Mouse (Mus musculus): Measurements from ENCODE around the gene Tmem145.
A peak's percentile ranks its signal among the peaks of the same experiment; 100 is the strongest.

The Tmem145 gene

DNA sequence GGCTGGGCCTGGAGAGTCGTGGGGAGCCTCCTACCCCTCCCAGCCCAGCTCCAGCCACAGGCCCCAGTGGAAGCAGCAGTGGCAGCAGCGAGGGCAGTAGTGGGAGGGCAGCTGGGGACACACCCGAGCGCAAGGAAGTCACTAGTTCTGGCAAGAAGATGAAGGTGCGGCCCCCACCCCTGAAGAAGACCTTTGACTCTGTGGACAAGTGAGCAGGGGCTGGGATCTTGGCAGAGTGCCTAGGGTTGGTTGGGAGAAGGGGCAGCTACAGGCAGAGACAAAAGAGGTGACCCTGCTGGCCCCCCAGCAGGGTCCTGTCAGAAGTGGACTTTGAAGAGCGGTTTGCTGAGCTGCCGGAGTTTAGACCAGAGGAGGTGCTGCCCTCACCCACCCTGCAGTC, 13.8 kb upstream of the Tmem145 start:
- DNase-seq (ENCODE audit: low spot score in 2 of 2): no peak

DNA sequence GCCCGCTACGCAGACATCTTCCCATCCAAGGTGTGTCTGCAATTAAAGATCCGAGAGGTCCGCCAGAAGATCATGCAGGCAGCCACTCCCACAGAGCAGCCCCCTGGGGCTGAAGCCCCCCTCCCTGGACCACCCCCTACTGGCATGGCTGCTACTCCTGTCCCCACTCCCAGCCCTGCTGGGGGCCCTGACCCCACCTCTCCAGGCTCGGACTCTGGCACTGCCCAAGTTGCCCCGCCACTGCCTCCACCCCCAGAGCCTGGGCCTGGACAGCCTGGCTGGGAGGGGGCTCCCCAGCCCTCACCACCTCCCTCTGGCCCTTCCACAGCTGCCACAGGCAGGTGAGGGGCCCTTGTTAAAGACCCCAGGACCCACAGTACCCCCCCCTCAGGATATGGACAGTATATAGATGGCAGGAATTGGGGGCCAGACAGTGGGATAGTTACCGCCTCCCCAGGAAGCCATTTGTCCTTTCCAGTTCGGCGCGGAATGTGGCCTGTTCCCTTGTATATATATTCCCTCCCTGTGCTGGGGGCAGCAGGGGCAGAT, 12.6 kb upstream of the Tmem145 start:
- no peak for DNase-seq (ENCODE audit: low spot score in 2 of 2)

DNA sequence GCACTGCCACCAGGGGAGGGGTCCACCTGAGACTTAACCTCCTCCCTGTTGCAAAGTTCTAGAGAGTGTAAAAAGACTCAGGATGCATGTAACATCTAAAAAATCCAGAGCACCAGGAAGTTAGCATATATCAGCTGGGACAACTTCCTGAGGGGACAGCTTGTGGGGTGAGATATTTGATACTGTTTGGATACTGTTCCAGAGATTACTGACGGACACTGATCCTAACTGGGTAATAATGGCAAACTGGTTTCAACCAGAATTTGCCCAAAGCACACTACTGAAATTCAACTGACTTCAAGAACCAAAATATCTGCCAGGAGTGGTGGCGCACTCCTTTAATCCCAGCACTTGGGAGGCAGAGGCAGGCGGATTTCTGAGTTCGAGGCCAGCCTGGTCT, 11.4 kb upstream of the Tmem145 start:
- no peak for DNase-seq (ENCODE audit: low spot score in 2 of 2)

DNA sequence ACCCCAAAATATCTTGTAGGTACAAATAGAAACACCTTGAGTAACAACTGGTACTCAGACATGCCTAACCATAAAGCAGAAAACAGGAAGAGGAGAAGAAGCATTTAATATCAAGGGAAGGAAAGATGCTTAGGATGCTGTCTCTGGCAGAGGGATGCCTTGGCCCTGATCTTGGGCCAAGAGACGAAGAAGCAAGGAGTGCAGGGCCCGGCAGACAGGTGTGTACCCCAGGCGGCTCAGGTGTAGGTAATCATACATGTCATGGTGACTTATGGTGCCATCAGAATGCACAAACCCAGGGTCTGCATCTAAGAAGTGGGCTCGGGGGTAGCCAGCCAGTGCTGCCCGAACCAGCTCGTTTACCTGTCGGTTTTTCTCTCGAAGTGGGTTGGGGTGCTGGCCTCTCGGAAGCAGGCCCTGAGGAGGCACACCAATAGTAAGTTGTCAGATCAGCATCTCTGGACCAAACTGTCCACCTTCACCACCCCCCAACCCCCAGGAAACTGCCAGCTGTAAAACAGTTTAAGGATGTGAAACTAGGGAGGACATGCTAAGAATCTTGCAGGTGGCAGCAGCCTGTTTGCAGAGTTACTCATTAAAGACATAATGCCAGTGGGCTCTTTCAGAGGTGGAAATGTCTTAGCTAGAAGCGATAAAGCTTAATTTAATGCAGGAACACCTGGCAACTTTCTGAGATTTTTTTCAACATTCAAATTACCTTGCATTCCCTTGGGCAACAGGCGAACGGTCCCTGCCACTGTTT, 10.8 kb upstream of the Tmem145 start:
- no peak for DNase-seq (ENCODE audit: low spot score in 2 of 2)

DNA sequence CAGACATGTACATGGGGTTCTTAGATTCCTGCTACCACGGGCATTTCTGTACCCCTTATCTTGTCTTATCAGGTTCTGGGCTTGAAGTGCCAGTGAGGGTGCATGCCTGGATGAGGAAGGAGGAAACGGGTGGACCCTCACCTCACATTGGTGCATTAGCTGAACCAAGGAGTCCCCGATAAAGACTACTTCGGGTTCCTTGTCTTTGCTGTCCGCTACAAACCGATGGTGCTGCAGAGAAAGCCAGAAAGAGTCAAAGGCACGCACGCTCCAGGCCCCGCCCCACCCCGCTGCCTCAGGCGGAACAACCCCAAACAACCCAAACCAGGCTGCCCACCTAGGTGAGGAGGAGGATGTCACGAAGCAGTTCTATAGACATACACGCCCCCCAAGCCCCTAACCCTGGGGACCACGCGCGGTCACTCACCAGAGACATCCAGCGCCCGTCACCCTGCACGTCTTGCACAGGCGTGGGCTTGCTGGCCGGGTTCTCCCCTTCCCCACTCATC, 8.9 kb upstream of the Tmem145 start:
- DNase-seq (ENCODE audit: low spot score in 2 of 2): no peak

DNA sequence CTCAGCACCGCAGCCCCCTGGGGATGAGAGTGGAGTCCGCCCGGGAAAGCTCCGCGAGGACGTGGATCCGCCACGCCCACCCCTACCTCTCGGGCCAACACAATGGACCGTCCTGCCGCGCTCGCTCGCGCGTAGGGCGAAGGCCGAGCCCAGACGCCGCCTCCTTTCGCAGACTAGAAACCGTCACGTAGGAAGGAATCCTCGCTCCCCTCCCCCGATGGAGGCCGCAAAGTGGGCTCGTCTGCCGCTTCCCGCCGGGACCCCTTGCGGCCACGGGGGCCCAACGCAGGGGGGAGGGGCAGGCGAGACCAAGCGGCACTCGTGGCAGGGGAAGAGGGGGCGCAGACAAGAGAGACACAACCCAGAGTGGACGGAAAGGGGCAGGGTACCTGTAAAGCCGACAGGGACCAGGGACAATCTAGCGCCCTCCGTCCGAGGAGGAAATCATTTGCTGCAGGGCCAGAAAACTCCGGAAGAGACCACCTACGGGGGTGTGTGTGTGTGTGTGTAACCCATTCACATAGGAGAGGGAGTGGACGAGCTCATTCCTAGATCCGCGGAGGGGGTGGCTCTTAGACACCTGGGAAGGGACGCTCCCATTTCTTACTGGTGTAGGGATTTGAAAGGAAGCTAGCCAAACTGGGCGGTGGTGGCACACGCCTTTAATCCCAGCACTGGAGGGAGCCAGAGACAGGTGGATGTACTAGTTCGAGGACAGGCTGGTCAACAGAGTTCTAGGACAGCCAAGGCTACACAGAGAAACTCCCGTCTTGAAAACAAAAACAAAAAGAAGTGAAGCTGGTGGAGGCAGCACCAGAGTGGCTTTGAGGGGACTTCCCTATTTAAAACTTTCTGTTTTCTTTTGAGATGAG, 8.2 kb upstream of the Tmem145 start, which contains the start of gene Pafah1b3:
Gene Pafah1b3, minus strand, starts transcription at position 533 of the 872 bp plus-strand sequence.
- peak; percentile 68 to 81 for DNase-seq (ENCODE audit: low spot score in 2 of 2)

DNA sequence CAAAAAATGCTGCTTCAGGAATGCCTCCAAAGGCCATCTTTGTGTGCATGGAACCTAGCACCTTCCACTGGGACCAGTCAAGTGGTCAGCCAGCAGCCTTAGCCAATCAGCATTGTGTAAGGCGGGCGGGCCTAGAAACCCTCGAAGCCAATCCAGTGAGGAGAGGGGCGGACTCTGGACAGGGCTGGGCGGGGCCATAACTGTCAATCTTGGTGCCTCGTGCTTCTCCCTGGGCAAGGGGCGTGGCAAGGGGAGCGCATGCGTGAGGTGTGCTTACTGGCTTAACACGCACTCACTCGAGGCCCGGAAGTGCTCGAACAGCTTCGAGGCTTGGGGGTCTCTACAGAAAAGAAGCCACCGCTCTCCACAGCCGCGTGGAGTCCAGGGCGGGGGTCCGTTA, 4.8 kb upstream of the Tmem145 start, which contains the start of gene Prr19:
Gene Prr19, plus strand, starts transcription at position 349 of the 400 bp plus-strand sequence.
- DNase-seq (ENCODE audit: low spot score in 2 of 2): no peak

DNA sequence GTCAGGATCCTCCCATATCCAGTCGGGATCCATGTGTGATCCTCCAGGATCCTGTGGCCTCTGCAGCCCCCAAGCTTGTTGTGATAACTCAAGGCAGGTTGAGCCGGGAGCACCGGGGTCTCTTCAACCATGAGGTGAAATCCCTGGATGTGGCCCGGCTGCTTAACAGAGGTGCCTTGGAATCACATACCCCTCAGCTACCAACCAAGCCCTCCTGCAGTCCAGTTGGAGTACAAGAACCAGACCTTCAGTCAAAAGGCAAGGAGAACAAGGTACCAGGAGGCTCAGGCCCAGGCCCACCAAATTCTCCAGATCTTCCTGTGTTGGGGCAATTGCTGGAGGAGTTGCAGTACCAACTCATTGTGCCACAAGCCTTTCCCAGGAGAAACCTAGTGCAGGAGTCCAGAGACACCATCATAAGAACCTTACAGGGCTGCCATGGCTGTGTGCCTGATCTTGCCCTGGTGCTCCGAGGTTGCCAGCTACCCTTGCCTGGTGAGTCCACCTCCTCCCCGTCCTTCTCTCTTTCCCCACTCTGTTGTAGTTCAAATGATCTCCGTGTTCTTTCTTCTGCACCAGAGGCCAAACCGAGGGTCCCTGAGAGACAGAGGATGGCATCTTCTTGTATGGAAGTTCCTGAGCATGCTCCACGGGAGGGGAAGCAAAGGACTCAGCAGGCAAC, 2.8 kb upstream of the Tmem145 start:
- no peak for DNase-seq (ENCODE audit: low spot score in 2 of 2)

DNA sequence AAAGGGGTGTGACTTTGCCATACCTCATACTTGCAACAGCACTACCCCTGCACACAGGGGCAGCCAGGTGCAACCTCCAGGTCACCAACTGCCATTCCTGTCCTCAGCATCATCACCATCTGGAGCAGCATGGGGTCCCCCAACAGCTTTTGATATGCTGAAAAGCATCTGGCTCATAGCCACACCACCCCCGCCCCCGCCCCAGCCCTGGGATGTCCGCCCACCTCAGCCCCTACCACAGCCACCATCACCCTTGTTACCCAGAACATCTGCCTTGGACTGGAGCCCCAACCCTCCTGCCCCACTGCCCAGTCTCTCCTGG, 2.3 kb upstream of the Tmem145 start:
- DNase-seq (ENCODE audit: low spot score in 2 of 2): no peak

DNA sequence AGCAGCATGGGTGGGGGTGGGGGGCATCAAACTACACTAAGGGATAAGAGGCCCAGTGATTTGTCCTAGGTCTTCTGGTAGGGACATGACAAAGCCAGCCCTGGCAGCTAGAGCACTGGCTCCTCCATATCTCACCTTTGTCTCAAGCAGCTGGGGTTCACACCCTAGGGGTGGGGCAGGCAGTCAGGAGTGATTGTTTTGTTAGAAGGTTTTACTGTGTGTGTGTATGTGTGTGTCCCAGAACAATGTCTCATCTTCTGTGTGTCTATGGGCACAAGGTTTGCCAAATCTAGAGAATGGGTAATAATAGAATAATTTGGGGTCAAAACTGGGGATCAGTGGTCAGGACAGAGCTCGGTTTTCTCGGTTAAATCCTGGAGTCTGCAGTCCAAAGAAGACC, 425 bp upstream of the Tmem145 start:
- no peak for DNase-seq (ENCODE audit: low spot score in 2 of 2)

DNA sequence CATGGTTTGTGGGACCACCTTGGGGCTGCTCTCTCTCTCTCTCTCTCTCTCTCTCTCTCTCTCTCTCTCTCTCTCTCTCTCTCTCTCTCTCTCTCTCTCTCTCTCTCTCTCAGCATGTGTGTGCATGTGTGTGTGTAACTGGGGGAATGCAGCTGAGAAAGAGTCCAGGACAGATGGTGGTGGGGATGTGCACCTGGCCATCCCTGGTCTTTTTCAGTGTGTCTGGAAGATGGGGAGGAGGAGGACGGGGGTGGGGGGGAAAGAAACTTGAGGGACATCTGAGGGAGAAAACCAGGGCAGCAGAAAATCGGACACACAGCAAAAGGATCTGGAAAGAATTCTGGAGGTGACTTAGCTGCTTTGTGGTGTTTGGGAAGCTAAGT, 699 bp downstream of the Tmem145 start:
- no peak for DNase-seq (ENCODE audit: low spot score in 2 of 2)

DNA sequence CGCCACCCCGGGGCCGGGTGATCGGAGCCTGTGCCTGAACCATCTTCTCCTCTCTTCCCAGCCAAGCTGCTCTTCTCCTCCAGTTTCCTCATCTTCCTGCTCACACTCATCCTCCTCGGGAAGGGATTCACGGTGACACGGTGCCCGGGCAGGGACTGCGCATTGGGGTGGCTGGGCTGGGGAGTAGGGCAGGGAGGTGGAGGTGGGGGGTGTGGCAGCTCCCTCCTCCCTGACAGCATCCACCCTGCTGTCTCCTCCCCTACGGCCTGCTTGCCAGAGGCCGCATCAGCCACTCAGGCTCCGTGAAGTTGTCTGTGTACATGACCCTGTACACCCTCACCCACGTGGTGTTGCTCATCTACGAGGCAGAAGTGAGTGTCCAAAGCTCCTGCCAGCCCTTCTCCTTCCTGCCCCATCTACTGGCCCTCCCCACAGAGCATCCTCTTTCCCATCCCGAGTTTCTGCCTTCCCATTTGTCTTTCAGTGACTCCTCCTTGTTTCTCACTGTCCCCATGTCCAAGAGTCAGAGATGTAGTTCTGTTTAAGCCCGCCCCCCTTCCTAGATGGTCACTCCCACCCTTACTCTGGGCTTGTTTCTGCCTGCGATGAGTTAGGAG, 2.9 kb downstream of the Tmem145 start:
- no peak for DNase-seq (ENCODE audit: low spot score in 2 of 2)

DNA sequence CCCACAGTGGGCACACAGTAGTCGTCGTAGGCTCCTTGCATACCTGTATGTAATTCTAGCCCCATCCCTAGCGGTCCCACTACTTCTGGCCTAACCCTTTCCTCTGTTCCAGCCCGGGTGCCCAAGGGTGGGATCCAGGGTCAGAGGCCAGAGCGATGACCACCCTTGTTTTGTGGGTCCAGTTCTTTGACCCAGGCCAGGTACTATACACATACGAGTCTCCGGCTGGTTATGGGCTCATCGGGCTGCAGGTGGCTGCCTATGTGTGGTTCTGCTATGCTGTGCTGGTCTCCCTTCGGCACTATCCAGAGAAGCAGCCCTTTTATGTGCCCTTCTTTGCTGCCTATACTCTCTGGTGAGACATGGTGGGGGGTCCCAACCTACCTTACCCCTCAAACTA, 3.5 kb downstream of the Tmem145 start:
- DNase-seq (ENCODE audit: low spot score in 2 of 2): no peak

DNA sequence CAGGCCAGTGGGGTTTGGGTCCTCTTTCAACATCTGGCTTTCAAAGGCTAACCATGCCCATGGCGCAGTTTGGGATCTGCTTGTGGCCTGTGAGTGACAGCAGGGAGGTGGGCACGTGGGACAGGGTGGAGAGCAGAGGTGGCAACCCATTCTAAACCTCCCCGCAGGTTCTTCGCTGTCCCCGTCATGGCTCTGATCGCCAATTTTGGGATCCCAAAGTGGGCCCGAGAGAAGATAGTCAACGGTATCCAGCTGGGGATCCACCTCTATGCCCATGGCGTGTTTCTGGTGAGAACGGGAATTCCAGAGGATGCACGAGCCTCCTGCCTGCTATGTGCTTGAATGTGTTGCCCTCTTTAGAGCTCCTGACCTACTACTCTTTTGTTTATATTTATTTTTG, 5.3 kb downstream of the Tmem145 start:
- DNase-seq (ENCODE audit: low spot score in 2 of 2): no peak

DNA sequence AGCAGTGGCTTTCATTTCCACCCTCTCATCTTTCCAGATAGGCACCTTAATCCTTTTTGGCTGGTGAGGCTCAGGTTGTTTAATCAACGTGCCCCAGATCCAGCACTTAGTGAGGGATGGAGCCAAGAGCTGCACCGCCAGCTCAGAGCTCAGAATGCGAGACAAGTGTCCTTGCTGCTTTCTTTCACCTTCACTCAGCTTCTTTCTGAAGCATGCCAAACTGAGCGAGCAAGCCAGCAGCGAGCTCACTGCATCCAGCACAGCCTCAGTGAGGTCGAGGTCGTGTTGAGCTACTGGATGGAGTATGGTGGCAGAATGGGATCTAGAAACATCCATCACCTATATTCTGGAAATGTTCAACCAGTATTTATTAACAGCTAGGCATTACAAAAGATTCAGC, 7.4 kb downstream of the Tmem145 start:
- no peak for DNase-seq (ENCODE audit: low spot score in 2 of 2)

DNA sequence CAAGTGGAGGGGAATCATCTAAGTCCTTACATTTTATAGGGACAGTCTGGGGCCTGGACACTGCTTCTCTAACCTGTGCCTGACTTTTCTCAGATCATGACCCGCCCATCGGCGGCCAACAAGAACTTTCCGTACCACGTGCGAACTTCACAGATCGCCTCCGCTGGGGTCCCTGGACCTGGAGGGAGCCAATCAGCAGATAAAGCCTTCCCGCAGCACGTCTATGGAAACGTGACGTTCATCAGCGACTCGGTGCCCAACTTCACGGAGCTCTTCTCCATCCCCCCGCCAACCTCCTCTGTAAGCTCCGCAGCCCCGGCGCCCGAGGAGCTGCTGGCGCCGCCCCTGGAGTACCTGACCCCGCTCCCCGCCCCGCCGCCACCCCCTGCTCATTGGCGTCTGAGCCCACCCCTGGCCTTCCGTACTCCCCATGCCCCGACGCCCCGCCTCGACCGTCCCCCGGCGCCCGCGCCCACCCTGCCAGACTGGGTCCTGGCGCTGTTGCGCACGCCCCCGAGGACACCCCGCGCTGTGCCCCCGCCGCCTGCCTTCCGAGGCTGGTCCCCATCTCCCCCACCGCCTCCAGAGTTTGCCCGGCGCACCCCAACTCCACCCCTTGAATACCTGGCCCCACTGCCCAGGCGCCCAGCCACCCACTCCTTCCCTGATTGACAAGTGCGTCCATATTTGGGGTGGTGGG, 8.8 kb downstream of the Tmem145 start:
- no peak for DNase-seq (ENCODE audit: low spot score in 2 of 2)

DNA sequence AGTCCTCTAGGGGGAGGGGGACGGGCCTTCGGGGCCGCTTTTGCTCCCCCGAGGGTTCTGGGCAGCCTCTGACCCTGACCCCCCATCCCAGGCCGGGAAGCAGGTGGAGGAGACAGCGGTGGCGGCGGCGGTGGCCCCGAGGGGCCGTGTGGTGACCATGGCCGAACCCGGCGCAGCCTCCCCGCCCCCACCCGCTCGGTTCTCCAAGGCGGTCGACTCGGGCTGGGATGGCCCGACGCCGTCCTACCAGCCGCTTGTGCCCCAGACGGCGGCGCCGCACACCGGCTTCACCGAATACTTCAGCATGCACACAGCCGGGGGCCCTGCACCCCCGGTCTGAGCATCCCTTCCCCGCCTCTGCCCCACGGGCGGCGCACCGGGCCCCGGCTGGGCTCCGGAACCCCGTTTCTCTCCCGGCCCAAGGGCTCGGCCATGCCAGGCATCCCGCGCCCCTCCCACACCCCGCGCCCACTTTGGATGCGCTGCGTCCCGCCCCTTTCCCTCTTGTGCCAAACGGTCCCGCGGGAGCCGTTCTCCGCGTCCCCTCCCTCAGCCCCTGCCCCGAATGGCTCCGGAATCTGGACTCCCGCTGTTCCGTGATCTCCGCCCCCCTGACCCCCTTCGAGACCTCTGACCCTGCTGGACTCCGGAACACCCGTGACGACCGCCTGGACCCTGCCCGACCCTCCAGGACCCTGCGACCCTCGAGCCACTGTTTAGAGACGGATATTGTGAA, 9.6 kb downstream of the Tmem145 start:
- no peak for DNase-seq (ENCODE audit: low spot score in 2 of 2)

DNA sequence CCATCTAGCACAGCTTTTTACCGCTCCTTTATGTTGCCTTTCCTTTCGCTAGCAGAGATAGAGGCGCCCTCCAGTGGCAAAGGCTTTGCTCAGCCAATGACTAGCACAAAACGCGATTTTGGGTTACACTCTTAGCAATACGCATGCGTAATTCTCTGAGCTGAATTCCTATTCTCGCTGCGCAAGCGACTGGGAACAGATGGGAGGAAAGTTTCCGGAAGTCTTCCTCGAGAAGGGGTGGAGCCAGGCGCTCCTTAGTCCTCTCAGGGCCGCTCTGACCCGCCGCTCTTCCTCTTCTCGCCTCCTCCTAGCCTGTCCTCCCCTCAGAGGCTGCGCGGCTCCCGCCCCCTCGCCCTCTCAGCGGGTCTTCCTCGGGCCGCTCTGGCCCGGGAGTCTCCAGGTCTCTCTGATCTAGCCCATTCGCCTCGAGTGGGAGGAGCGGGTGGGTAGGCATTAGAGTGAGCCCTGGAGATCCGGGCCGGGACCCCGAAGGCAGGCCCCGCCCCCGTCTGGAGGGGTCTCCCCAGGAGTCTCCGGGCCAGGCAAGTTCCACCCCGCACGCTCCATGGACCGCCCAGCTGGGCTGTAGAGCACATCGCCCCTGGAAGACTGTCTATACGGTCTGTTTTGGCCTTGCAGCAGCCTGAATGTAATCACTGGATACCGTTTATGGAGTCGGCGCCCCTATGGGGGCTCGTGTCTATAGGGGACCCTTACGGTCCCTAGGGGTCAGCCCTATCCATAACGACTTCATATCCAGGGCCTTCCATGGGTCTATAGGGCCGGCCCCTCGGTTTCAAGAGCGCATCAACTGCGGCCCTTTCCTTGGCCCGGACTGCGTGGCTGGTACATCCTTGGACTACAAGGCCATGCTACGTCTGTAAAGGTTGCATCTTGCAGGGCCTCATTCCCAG, 10.9 kb downstream of the Tmem145 start, which contains the start of gene Megf8:
Gene Megf8, plus strand, starts transcription at position 633 of the 914 bp plus-strand sequence.
- peak; percentile 92 to 95 for DNase-seq (ENCODE audit: low spot score in 2 of 2)

DNA sequence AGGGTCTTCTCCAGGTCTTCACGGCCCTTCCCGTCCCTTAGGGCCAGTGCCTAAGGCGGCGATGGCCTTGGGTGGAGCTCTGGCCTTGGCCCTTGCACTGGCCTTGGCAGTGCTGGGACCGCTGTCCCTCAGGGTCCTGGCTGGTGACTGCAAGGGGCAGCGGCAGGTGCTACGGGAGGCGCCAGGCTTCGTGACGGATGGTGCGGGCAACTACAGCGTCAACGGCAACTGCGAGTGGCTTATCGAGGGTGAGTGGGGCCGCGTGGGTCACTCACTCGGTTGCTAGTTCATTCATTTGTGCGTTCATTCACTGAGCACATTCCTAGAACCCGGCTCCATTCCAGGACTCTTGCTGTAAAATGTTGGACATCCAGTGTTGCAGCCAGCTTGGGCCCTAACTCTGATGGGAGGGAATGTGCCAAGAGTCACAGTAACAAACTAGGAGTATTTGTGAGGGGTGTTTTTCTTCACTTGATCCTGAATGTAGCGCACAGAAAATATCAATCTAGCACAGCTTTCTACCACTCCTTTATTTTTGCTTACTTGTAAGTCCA, 11.6 kb downstream of the Tmem145 start:
- no peak for DNase-seq (ENCODE audit: low spot score in 2 of 2)

All from urinary bladder, postnatal 36 days (tissue).